Mouse (Mus musculus) ES-Bruce4 (cell line): Measurements from ENCODE around the gene Suds3. TPM values are rescaled to one million over a fixed set of nuclear protein-coding genes. Genes with fewer than 3 reads are reported as not detected.

Experiments
- H3K27ac ChIP-seq: 2 replicates; pipeline ENCODE4 v1.5.1; 2012; ENCODE audit warnings: low read length, inconsistent platforms; ENCODE audit not compliant: insufficient read depth
- H3K27me3 ChIP-seq: 2 replicates; pipeline ENCODE4 v1.6.1; 2012; ENCODE audit warnings: mild to moderate bottlenecking, low read length, inconsistent platforms; ENCODE audit not compliant: control insufficient read depth, poor library complexity, insufficient read depth, severe bottlenecking
- H3K36me3 ChIP-seq: 2 replicates; pipeline ENCODE4 v1.6.1; 2012; ENCODE audit warnings: inconsistent platforms, mild to moderate bottlenecking, low read length, moderate library complexity; ENCODE audit not compliant: control insufficient read depth, poor library complexity, insufficient read depth, severe bottlenecking
- H3K4me1 ChIP-seq: one replicate; pipeline ENCODE4 v1.8.1; 2011; ENCODE audit warnings: low read length; ENCODE audit not compliant: control insufficient read depth, insufficient read depth
- H3K4me3 ChIP-seq: 2 replicates; pipeline ENCODE4 v1.5.1; 2011; ENCODE audit warnings: low read depth, mild to moderate bottlenecking, low read length
- H3K9ac ChIP-seq: 2 replicates; pipeline ENCODE4 v1.6.1; 2012; ENCODE audit warnings: low read depth, mild to moderate bottlenecking, inconsistent platforms; ENCODE audit not compliant: poor library complexity, severe bottlenecking
- H3K9me3 ChIP-seq: replicated peaks from 2 replicates; pipeline ENCODE4 v1.6.1; 2012; ENCODE audit warnings: mild to moderate bottlenecking, low read length, inconsistent platforms; ENCODE audit not compliant: control insufficient read depth, poor library complexity, insufficient read depth, severe bottlenecking
- CTCF ChIP-seq: IDR thresholded peaks from one replicate; pipeline ENCODE4 v1.8.1; 2011; ENCODE audit warnings: low read depth, low read length
- EP300 ChIP-seq: IDR thresholded peaks from 2 replicates; pipeline ENCODE4 v1.6.1; 2011; ENCODE audit warnings: low read depth, low read length; ENCODE audit not compliant: insufficient read depth
- POLR2A ChIP-seq: IDR thresholded peaks from one replicate; pipeline ENCODE4 v1.8.1; 2011; ENCODE audit warnings: low read length; ENCODE audit not compliant: insufficient read depth
- polyA plus RNA-seq: library from polyadenylated mRNA; stranded (reverse); fragments of >200 nt; gene quantifications from 2 replicates; pipeline ENCODE4 v1.2.4, GENCODE M21; 2011; ENCODE audit warnings: low read depth; ENCODE audit not compliant: missing spikeins, insufficient read depth, insufficient read length

Gene Suds3
- polyA plus RNA-seq, 1 experiment: 76.5 TPM

DNA sequence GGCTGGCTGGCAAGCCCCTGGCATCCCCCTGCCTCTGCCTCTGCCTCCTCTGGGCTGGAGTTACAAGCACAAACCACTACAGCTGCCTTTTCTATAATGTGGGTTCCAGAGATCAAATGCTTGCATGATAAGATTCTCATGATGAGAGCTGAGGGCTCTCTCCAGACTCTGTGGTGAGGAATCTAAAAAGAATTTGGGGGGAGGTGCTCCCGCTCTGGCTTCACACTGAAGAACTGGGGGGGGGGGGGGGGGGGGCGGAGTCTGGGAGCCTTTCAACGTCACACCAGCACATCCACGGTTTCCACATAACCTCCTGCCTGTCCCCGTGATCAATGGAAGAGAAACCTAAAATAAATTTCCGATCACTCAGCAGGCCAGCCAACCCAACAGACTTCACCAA lies 26.1 kb downstream of the Suds3 start:
- H3K9ac ChIP-seq: no peak overlapping the region
- TF ChIP-seq EP300 (no peak), POLR2A (no peak), CTCF (no peak)

GRCm38 (mm10) chr5:117089147-117089546 lies 26.8 kb downstream of the Suds3 start:
- TF ChIP-seq EP300: no peak
- TF ChIP-seq CTCF: no peak
- no peak for TF ChIP-seq POLR2A
- no peaks in the 10 kb centered on the region for H3K9me3 ChIP-seq
- H3K4me3 ChIP-seq: no peak overlapping the region
- H3K36me3 ChIP-seq: peaks cover 8% of the 10 kb centered on the region
- no peaks in the 10 kb centered on the region for H3K27me3 ChIP-seq
- no peaks in the 10 kb centered on the region for H3K4me1 ChIP-seq
- no peak overlapping the region for H3K27ac ChIP-seq
- no peak overlapping the region for H3K9ac ChIP-seq

More for the DNA sequence above, 26.1 kb downstream of the Suds3 start:
- peaks cover 8% of the 10 kb centered on the region for H3K36me3 ChIP-seq
- no peaks in the 10 kb centered on the region for H3K9me3 ChIP-seq
- no peaks in the 10 kb centered on the region for H3K27me3 ChIP-seq
- no peak overlapping the region for H3K4me3 ChIP-seq
- no peaks in the 10 kb centered on the region for H3K4me1 ChIP-seq
- no peak overlapping the region for H3K27ac ChIP-seq

GRCm38 (mm10) chr5:117087718-117088117 lies 28.2 kb downstream of the Suds3 start:
- Histone ChIP-seq H3K9ac (no peak overlapping the region), H3K4me3 (no peak overlapping the region), H3K9me3 (no peaks in the 10 kb centered on the region), H3K4me1 (no peaks in the 10 kb centered on the region), H3K27ac (no peak overlapping the region), H3K27me3 (0 out of 2 replicates have a peak, but pooled peaks cover 1% of the 10 kb centered on the region), H3K36me3 (peaks cover 8% of the 10 kb centered on the region)
- TF ChIP-seq EP300: no peak
- TF ChIP-seq POLR2A: no peak
- TF ChIP-seq CTCF: no peak

DNA sequence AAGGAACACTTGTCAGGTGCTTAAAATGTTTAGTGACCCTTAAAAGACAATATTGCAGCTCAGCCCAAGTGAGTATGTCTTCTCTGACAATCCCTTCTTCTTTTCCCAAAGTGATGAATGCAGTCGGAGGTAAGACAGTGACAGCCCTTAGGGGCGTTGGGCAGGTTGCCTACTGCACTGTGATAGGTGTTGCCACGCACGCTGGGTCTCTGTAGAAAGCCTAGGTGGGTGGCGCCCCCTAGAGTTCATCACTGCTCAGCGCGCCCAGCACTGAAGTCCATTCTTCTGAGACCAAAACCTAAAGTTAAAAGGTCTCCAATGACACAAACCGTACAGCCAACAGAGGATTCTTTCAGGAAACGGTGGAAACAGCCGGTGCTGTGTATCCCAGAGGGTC lies 46.4 kb downstream of the Suds3 start:
- Histone ChIP-seq H3K4me1 (no peaks in the 10 kb centered on the region), H3K27ac (no peak overlapping the region), H3K9me3 (no peaks in the 10 kb centered on the region), H3K9ac (no peak overlapping the region), H3K36me3 (no peaks in the 10 kb centered on the region), H3K4me3 (no peak overlapping the region), H3K27me3 (no peaks in the 10 kb centered on the region)
- TF ChIP-seq POLR2A (no peak), CTCF (peak; percentile 89), EP300 (no peak)

- TF ChIP-seq EP300 (no peak), POLR2A (no peak), CTCF (no peak)
- H3K27ac ChIP-seq: no peak overlapping the region
- no peak overlapping the region for H3K9ac ChIP-seq
- H3K36me3 ChIP-seq: no peaks in the 10 kb centered on the region
- no peaks in the 10 kb centered on the region for H3K4me1 ChIP-seq
- no peaks in the 10 kb centered on the region for H3K27me3 ChIP-seq
- no peaks in the 10 kb centered on the region for H3K9me3 ChIP-seq
- H3K4me3 ChIP-seq: no peak overlapping the region
Measured at GRCm38 (mm10) chr5:117068808-117069497, 47.0 kb downstream of the Suds3 start.

DNA sequence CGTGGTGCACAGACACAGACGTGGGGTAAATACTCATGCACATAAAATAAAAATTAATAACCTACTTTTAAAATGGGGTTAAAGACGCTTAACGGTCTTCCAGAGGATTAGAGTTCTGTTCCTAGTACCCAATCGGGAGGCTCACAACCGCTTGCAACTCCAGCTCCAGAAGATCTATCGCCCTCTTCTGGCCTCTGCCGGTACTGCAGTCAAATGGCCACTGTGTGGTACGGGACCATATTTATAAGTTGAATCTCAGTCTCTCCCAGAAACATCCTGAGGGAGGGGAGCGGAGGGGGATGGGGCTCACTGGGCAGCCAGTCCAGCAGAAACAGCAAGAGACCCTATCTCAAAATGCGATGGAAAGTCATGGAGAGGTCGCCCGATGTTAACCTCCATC lies 47.7 kb downstream of the Suds3 start:
- no peak overlapping the region for H3K9ac ChIP-seq
- no peaks in the 10 kb centered on the region for H3K9me3 ChIP-seq
- TF ChIP-seq POLR2A (no peak), EP300 (no peak), CTCF (peak; percentile 68)
- H3K4me1 ChIP-seq: no peaks in the 10 kb centered on the region
- H3K4me3 ChIP-seq: no peak overlapping the region
- no peaks in the 10 kb centered on the region for H3K27me3 ChIP-seq
- no peaks in the 10 kb centered on the region for H3K36me3 ChIP-seq
- no peak overlapping the region for H3K27ac ChIP-seq
